Mouse (Mus musculus) limb, embryonic 15.5 days (tissue): Measurements from ENCODE around the gene Cap1. TPM values are rescaled to one million over a fixed set of nuclear protein-coding genes. Genes with fewer than 3 reads are reported as not detected.
A peak's percentile ranks its signal among the peaks of the same experiment; 100 is the strongest.

Experiments
- ATAC-seq: fragments of 200-750 bp; cut with Nextera tagmentation; 2 replicates; pipeline ENCODE4 v1.8.0; 2017; ENCODE audit warnings: low read depth, moderate TSS enrichment; ENCODE audit not compliant: insufficient number of reproducible peaks, low FRiP score, low TSS enrichment
- H3K27ac ChIP-seq: fragments of 300-500 bp; sonication (generic); 2 replicates; pipeline ENCODE4 v1.5.1; 2015; ENCODE audit warnings: moderate library complexity, mild to moderate bottlenecking, inconsistent platforms
- H3K27me3 ChIP-seq: fragments of 300-500 bp; sonication (generic); 2 replicates; pipeline ENCODE4 v1.6.1; 2015; ENCODE audit warnings: inconsistent platforms
- H3K36me3 ChIP-seq: fragments of 300-500 bp; sonication (generic); 2 replicates; pipeline ENCODE4 v1.6.1; 2015; ENCODE audit warnings: inconsistent platforms
- H3K4me1 ChIP-seq: fragments of 300-500 bp; sonication (generic); 2 replicates; pipeline ENCODE4 v1.6.1; 2015; ENCODE audit warnings: inconsistent platforms
- H3K4me2 ChIP-seq: fragments of 300-500 bp; sonication (generic); 2 replicates; pipeline ENCODE4 v1.6.1; 2015; ENCODE audit warnings: mild to moderate bottlenecking, inconsistent platforms
- H3K4me3 ChIP-seq: fragments of 300-500 bp; sonication (generic); 2 replicates; pipeline ENCODE4 v1.5.1; 2015; ENCODE audit warnings: mild to moderate bottlenecking, inconsistent platforms
- H3K9ac ChIP-seq: fragments of 300-500 bp; sonication (generic); 2 replicates; pipeline ENCODE4 v1.6.1; 2015; ENCODE audit warnings: inconsistent platforms
- H3K9me3 ChIP-seq: fragments of 300-500 bp; sonication (generic); 2 replicates; pipeline ENCODE4 v1.6.1; 2016; ENCODE audit warnings: inconsistent platforms
- WGBS: fragments of 180-500 bp; shearing (Covaris S2); methylation state at CpG from one replicate; pipeline ENCODE4 v1.1.7; 2015; 5-methylcytosine and 5-hydroxymethylcytosine counted together
- polyA plus RNA-seq: library from polyadenylated mRNA; unstranded; fragments of >200 nt; fragmentation: Nextera tagmentation; extraction: Ambion mirVana; gene quantifications from 2 replicates; pipeline ENCODE4 v1.2.1, GENCODE M21; 2015

Cap1 gene
- polyA plus RNA-seq, 1 experiment from 2014 or later, result 78.3 TPM

DNA sequence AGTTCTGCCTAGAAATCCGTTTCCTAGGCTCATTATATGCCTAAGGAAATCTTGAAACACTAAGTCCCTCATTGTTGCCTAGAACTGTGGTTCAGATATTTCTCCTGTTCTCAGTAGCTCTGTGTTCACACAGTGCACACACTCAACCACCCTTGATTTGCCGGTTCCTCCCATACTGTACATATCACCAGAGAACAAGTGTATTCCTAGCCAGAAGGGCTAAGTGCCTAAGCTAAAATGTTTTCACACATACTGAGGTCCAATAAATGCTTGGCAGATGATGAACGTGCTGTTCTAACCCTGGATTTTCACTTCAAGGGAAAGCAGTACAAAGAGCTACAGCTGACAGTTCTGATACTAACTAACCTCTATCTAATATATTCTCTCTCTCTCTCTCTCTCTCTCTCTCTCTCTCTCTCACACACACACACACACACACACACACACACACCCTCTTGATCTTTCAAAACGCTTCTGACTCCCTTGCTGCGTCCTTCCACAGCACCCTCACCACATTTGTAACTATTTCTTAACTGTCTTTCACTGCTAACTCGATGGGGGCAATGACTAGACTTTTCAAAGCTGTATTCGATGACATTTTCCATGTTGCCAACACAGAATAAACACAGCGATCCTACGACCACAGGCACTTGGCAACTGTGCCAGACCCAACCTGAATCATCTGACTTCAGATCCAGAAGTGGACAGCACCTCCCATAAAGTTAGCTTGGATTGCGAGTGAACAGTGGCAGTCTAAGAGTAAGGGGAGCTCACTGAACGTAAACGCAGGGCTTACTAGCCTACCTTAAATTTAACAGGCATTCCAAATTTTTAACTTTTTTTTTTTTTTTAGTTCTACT is 1.1 kb downstream of the Cap1 start:
- no peaks in the 10 kb centered on the region for H3K9me3 ChIP-seq
- WGBS, result 27% methylated on average over 12 of the region's 12 CpGs
- H3K27ac ChIP-seq, result peak overlapping the region; percentile 100
- ATAC-seq, result no peak
- peaks cover 30% of the 10 kb centered on the region for H3K4me1 ChIP-seq
- no peaks in the 10 kb centered on the region for H3K27me3 ChIP-seq
- peak overlapping the region; percentile 82 for H3K4me3 ChIP-seq
- H3K36me3 ChIP-seq, result no peaks in the 10 kb centered on the region
- H3K9ac ChIP-seq, result peak overlapping the region; percentile 71; the same call in 1 of the 2 replicates
- peak overlapping the region; percentile 56 for H3K4me2 ChIP-seq

DNA sequence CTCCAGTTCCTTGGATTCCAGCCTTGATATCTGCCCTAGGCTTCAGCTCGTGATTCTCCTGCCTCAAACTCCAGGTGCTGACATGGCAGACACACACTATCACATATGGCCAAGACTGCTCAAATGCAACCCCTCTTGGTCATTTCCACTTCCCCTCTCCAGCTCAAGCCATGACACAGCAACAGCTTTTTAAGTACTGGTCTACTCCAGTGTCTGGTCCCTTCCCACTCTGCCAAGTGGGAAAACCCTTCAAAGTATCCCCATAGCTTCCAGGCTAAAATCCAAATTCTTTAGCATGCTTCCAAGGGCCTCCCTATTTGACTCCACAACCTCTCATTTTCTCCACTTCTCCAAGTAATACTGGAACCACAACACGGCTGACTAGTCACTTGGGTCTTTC is 1.8 kb downstream of the Cap1 start:
- ATAC-seq, result no peak
- H3K4me3 ChIP-seq, result peak overlapping the region; percentile 82
- no peaks in the 10 kb centered on the region for H3K27me3 ChIP-seq
- H3K9me3 ChIP-seq, result no peaks in the 10 kb centered on the region
- no peaks in the 10 kb centered on the region for H3K36me3 ChIP-seq
- H3K9ac ChIP-seq, result no peak overlapping the region
- H3K27ac ChIP-seq, result peak overlapping the region; percentile 100
- peak overlapping the region; percentile 56 for H3K4me2 ChIP-seq
- 40% methylated on average over 2 of the region's 2 CpGs for WGBS
- H3K4me1 ChIP-seq, result peaks cover 30% of the 10 kb centered on the region

DNA sequence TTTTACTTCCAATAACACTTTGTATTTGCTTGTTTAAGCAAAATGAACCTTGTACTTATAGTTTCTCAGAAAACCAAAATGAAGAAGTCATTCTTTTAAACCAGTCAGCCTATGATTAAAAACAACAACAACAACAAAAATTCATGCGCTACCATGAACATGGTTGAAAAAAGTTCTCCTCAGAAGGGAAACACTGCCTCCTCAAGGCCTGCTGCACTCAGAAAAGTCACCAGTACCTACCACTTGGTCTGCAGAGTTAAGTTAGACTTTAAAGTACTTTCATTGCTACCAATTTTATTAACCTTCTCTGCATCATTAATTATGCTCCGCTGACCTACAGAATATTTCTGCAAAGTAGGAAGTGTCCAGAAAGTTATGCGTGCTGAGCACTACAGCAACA is 2.6 kb downstream of the Cap1 start:
- Histone ChIP-seq H3K36me3 (no peaks in the 10 kb centered on the region), H3K27me3 (no peaks in the 10 kb centered on the region), H3K9ac (no peak overlapping the region), H3K4me2 (peak overlapping the region; percentile 56; the same call in 1 of the 2 replicates), H3K4me1 (peaks cover 34% of the 10 kb centered on the region), H3K27ac (peak overlapping the region; percentile 100; the same call in 1 of the 2 replicates), H3K4me3 (no peak overlapping the region), H3K9me3 (no peaks in the 10 kb centered on the region)
- 80% methylated on average over 3 of the region's 3 CpGs for WGBS
- ATAC-seq, result no peak

DNA sequence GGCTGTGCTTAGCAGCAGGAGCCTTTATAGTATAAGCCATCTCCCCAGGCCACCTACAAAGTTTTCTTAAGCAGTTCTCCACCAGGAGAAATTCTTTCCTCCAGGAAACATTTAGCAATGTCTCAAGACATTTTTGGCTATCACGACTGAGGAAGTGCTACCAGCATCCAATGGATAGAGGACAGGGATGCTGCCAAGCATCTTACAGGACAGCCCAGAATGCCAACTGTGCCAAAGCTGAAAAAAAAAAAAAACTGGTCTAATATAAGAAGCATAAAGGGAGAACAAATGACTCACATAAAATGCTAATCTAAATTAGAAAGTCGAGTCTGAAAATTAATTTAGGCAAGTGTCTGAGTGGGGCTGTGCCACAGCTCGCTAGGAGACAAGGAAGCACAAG is 3.3 kb downstream of the Cap1 start:
- no peak overlapping the region for H3K9ac ChIP-seq
- H3K4me2 ChIP-seq, result no peak overlapping the region

DNA sequence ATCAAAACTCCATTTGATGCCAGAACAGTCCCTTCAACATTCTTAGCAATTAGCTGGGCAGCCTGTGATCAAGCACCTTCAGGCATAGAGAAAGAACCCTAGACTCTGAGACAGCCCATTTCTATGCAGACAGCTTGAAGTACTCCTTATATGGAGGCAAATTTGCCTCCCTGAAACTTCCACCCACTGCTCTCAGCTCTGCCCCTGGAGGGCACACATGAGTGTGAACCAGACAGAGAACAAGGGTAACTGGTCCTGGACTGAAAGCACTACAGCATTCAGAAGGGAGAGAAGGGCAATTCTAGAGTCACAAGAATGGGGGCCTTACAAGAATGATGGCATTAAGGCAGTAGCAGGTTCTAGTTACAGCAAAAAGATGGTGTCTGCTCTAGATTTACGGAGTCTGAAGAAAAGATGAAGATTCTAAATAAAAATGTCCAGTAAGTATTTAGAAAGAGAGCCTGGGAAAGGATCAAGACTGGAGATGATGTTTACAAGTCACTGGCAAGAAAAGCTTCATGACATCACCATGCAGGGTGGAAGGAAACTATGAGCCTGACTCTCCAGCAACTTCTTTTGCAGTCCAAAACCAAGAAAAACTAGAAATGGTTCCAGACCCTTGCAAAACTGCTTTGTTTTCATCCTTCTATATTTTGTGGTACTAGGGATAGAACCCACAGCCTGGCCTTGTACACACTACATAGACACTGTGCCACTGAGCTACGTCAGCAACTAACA is 7.4 kb downstream of the Cap1 start:
- Histone ChIP-seq H3K27ac (0 out of 2 replicates have a peak overlapping the region, but pooled peaks have one; percentile 13), H3K9ac (no peak overlapping the region), H3K4me1 (peaks cover 15% of the 10 kb centered on the region; the same call in 1 of the 2 replicates), H3K36me3 (no peaks in the 10 kb centered on the region), H3K27me3 (no peaks in the 10 kb centered on the region), H3K9me3 (no peaks in the 10 kb centered on the region), H3K4me3 (no peak overlapping the region), H3K4me2 (no peak overlapping the region)
- no peak for ATAC-seq
- WGBS, result 93% methylated on average over 2 of the region's 2 CpGs

More for the DNA sequence above, 3.3 kb downstream of the Cap1 start:
- H3K36me3 ChIP-seq, result no peaks in the 10 kb centered on the region
- WGBS, result 71% methylated on average over 3 of the region's 3 CpGs
- no peaks in the 10 kb centered on the region for H3K9me3 ChIP-seq
- H3K4me1 ChIP-seq, result peaks cover 36% of the 10 kb centered on the region
- H3K27me3 ChIP-seq, result no peaks in the 10 kb centered on the region
- H3K4me3 ChIP-seq, result no peak overlapping the region
- peak overlapping the region; percentile 68 for H3K27ac ChIP-seq
- no peak for ATAC-seq

DNA sequence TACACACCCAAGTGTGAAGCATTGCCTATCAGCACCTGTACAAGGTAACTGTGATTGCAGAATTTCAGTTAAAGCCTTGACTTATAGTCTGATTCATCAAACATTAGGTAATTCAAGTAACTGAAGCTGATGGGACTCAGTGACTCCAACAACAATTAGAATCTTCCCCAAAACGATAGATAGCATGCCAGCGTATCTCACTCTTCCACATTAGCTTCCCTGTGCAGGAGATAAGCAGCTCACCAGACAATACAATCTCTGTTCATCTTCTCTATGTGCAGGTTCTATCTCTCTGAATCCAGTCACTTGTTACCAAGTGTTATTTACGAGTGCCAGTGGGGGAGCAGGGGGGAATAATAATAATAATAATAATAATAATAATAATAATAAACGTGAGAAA is 12.3 kb downstream of the Cap1 start:
- Histone ChIP-seq H3K4me3 (no peak overlapping the region), H3K9ac (no peak overlapping the region), H3K36me3 (peaks cover 37% of the 10 kb centered on the region), H3K4me2 (no peak overlapping the region), H3K4me1 (0 out of 2 replicates have a peak, but pooled peaks cover 3% of the 10 kb centered on the region), H3K27me3 (no peaks in the 10 kb centered on the region), H3K9me3 (no peaks in the 10 kb centered on the region), H3K27ac (no peak overlapping the region)
- WGBS, result 85% methylated on average over 4 of the region's 4 CpGs
- ATAC-seq, result no peak

DNA sequence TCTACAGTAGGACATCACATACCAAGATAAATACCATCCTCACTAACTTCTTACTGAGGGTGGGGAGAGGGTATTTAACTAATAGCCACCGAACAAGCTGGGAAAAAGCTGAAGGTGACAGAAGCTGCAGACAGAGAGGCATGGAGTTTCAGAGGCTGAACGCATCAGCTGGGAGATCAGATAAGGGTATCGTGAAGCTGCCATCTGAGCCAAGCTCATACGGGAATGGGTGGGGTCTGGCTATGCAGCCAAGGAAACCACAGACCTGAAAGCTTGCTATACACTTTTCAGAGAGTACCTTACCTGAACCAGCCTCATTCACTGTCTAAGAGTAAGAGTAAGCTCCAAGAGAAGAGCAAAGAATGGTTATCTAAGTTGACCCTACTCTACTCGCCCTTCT is 12.9 kb downstream of the Cap1 start:
- Histone ChIP-seq H3K36me3 (peaks cover 42% of the 10 kb centered on the region), H3K27me3 (no peaks in the 10 kb centered on the region), H3K27ac (no peak overlapping the region), H3K4me2 (no peak overlapping the region), H3K9me3 (no peaks in the 10 kb centered on the region), H3K4me1 (no peaks in the 10 kb centered on the region), H3K9ac (no peak overlapping the region), H3K4me3 (no peak overlapping the region)
- ATAC-seq, result no peak
- WGBS, result 71% methylated on average over 5 of the region's 5 CpGs

DNA sequence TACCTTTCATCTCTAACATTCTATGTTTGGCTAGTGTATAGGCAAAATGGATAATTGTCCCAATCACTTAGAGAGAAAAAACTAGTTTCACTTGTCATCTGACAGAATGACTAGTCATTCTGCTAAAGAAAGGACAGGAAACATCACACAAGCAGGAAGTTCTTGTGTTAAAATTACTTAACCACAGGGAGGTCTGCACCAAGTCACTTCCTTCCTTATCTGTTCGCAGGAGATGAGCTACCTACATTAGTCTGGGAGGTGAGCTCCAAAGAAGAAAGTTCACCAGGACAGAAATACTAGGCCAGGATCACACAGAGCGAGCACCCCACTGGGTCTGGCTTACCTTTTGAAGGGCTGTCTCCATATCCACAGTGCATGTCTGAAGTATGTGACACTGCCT is 13.9 kb downstream of the Cap1 start:
- no peaks in the 10 kb centered on the region for H3K27me3 ChIP-seq
- H3K4me3 ChIP-seq, result no peak overlapping the region
- H3K4me1 ChIP-seq, result no peaks in the 10 kb centered on the region
- no peak overlapping the region for H3K9ac ChIP-seq
- no peaks in the 10 kb centered on the region for H3K9me3 ChIP-seq
- ATAC-seq, result no peak
- no peak overlapping the region for H3K4me2 ChIP-seq
- 87% methylated on average over 2 of the region's 2 CpGs for WGBS
- no peak overlapping the region for H3K27ac ChIP-seq
- H3K36me3 ChIP-seq, result peaks cover 48% of the 10 kb centered on the region

DNA sequence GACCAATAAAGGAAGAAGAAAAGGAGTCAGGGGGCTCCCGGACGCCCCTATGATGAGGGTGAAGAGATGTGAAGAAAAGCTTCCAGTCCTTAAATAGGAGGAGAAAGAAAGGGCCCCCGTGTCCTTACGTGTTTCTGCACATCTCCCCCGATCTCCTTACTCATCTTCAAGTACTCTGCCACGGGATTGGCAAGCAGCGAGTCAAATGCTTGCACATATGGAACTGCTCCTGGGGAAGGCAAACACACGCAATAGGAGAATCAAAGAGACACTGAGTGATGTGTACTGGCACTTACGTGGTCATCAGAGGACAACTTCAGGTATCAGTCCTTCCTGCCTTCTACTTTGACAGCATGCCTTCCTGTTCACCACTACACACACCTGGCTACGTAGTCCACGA is 14.6 kb downstream of the Cap1 start:
- H3K27ac ChIP-seq, result no peak overlapping the region
- no peaks in the 10 kb centered on the region for H3K27me3 ChIP-seq
- H3K4me1 ChIP-seq, result no peaks in the 10 kb centered on the region
- no peaks in the 10 kb centered on the region for H3K9me3 ChIP-seq
- ATAC-seq, result no peak
- H3K4me2 ChIP-seq, result no peak overlapping the region
- no peak overlapping the region for H3K9ac ChIP-seq
- 89% methylated on average over 11 of the region's 11 CpGs for WGBS
- H3K4me3 ChIP-seq, result no peak overlapping the region
- H3K36me3 ChIP-seq, result peaks cover 53% of the 10 kb centered on the region

DNA sequence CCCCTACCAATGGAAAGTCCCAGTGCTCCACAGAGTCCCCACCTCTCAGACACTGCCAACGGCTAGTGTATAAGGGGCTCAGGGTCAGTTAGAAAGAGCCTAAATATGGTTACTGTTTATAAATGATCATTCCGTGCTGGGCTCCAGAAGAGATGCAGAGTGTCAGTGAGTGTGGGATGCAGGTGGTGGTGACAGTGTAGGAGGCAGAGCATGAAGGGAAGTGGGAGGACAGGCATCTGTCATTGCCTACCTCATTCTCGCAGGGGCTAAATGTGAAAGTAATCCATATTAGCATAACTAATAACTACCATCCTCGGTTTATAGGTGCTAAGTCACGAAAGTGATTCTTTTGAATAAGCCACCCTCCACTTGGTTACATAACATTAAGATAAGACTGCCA is 15.1 kb downstream of the Cap1 start:
- H3K27me3 ChIP-seq, result no peaks in the 10 kb centered on the region
- H3K27ac ChIP-seq, result no peak overlapping the region
- WGBS, result 84% methylated on average over 5 of the region's 5 CpGs
- H3K4me1 ChIP-seq, result no peaks in the 10 kb centered on the region
- no peak for ATAC-seq
- no peaks in the 10 kb centered on the region for H3K9me3 ChIP-seq
- no peak overlapping the region for H3K9ac ChIP-seq
- H3K4me3 ChIP-seq, result no peak overlapping the region
- no peak overlapping the region for H3K4me2 ChIP-seq
- H3K36me3 ChIP-seq, result peaks cover 58% of the 10 kb centered on the region

DNA sequence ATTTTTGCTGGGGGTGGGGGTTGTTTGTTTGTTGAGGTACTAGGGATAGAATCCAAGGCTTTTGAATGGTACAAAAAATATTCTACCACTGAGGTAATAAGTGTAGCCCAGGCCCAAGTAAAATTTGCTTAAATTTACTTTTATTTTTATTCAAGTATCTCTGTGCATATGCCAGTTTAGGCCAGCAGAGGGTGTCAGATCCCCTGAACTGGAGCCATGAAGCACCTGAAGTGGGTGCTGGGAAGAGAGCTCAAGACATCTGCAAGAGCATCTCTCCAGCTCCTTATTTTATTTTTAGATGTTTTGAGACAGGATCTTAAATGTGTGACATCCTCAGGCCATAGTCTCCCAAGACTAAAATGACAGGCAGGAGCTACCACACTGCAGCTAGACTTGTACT is 15.8 kb downstream of the Cap1 start:
- Histone ChIP-seq H3K9me3 (no peaks in the 10 kb centered on the region), H3K27me3 (no peaks in the 10 kb centered on the region), H3K27ac (no peak overlapping the region), H3K4me2 (no peak overlapping the region), H3K36me3 (peaks cover 65% of the 10 kb centered on the region), H3K4me1 (no peaks in the 10 kb centered on the region), H3K9ac (no peak overlapping the region), H3K4me3 (no peak overlapping the region)
- no peak for ATAC-seq

DNA sequence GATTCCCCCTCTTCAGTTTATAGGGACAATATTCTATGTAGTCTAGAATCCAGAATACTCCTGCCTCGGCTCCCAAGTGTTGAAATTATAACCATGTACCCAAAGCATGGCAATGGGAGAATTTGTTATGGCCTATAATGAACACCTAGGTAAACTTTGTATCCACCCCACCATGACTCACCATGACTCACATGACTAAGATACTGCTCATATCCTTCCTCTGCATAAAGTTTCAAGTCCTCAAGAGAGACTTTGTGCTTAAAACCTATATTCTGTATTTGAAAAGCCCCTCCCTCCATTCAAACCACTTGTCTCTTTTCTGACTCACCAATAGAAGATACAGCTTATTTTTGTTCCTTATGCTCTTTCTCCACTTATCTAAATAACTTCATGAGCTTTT is 17.8 kb downstream of the Cap1 start:
- ATAC-seq, result no peak
- no peaks in the 10 kb centered on the region for H3K9me3 ChIP-seq
- no peaks in the 10 kb centered on the region for H3K27me3 ChIP-seq
- H3K27ac ChIP-seq, result no peak overlapping the region
- peaks cover 85% of the 10 kb centered on the region for H3K36me3 ChIP-seq
- H3K4me1 ChIP-seq, result no peaks in the 10 kb centered on the region
- H3K4me3 ChIP-seq, result no peak overlapping the region
- no peak overlapping the region for H3K9ac ChIP-seq
- H3K4me2 ChIP-seq, result no peak overlapping the region
- 80% methylated on average over 1 of the region's 1 CpGs for WGBS
